Comparison of ENCODE assay signal across 26 mouse cellular contexts in genomic region chr6:86346063-86346462, GRCm38 (mm10). TPM values are rescaled to one million over a fixed set of nuclear protein-coding genes. Genes with fewer than 3 reads are reported as not detected.
DNase-seq lines count a peak whose midpoint lies in the region; ATAC-seq lines count a peak whose summit lies in the region.
"Had no signal": no experiment of that assay in that cellular context is flagged by ENCODE, and none has a peak within 500 bp of the region (broad histone marks: within the 10 kb centered on the region; RNA-seq: fewer than 3 reads in every experiment).

No protein-coding gene starts in this region.

- H3K36me3 ChIP-seq in heart, embryonic 10.5 days = no peaks in the 10 kb centered on the region
- H3K36me3 ChIP-seq in kidney, embryonic 16.5 days (ENCODE audit: insufficient read depth, low read length) = no peaks in the 10 kb centered on the region
- H3K36me3 ChIP-seq in forebrain, embryonic 11.5 days (ENCODE audit: control insufficient read depth, insufficient read depth, low read length) = no peaks in the 10 kb centered on the region
- H3K36me3 ChIP-seq: embryonic facial prominence, embryonic 12.5 days; forebrain, embryonic 12.5 days; G1E had no signal

- ATAC-seq in kidney, embryonic 16.5 days (ENCODE audit: low FRiP score, low TSS enrichment) = no peak
- no peak for ATAC-seq in forebrain, embryonic 11.5 days (replicated peaks; ENCODE audit: low FRiP score)
- ATAC-seq: activated CD4-positive, CD25-positive, alpha-beta regulatory T cell, adult 4 months; CD4-positive, CD25-positive, alpha-beta regulatory T cell, adult 4 months; forebrain, embryonic 14.5 days; forebrain, embryonic 16.5 days had no signal

- WGBS in heart, embryonic 10.5 days = 20% methylated on average over 2 of the region's 2 CpGs
- 68% methylated on average over 2 of the region's 2 CpGs for WGBS in kidney, embryonic 16.5 days
- WGBS in forebrain, embryonic 11.5 days = 82% methylated on average over 2 of the region's 2 CpGs

- peak overlapping the region; percentile 57 for H3K27ac ChIP-seq in heart, embryonic 10.5 days
- H3K27ac ChIP-seq in kidney, embryonic 16.5 days (ENCODE audit: low read length) = no peak overlapping the region
- no peak overlapping the region for H3K27ac ChIP-seq in forebrain, embryonic 11.5 days (ENCODE audit: low read depth, low read length)
- H3K27ac ChIP-seq: embryonic facial prominence, embryonic 12.5 days; forebrain, embryonic 12.5 days had no signal

- H3K4me3 ChIP-seq in heart, embryonic 10.5 days = no peak overlapping the region
- no peak overlapping the region for H3K4me3 ChIP-seq in kidney, embryonic 16.5 days (ENCODE audit: low read length)
- H3K4me3 ChIP-seq in forebrain, embryonic 11.5 days (ENCODE audit: low read depth, low read length) = no peak overlapping the region
- H3K4me3 ChIP-seq: embryonic facial prominence, embryonic 12.5 days; forebrain, embryonic 12.5 days had no signal

- no peak overlapping the region for H3K9ac ChIP-seq in kidney, embryonic 16.5 days (replicated peaks; ENCODE audit: low read length)
- no peak overlapping the region for H3K9ac ChIP-seq in forebrain, embryonic 11.5 days (ENCODE audit: low read length)
- H3K9ac ChIP-seq: embryonic facial prominence, embryonic 12.5 days; forebrain, embryonic 12.5 days had no signal

- no peaks in the 10 kb centered on the region for H3K27me3 ChIP-seq in heart, embryonic 10.5 days (ENCODE audit: insufficient read depth, poor library complexity, severe bottlenecking)
- H3K27me3 ChIP-seq in kidney, embryonic 16.5 days (ENCODE audit: insufficient read depth, low read length) = no peaks in the 10 kb centered on the region
- no peaks in the 10 kb centered on the region for H3K27me3 ChIP-seq in forebrain, embryonic 11.5 days (ENCODE audit: control insufficient read depth, insufficient read depth, low read length)
- H3K27me3 ChIP-seq: embryonic facial prominence, embryonic 12.5 days; forebrain, embryonic 12.5 days had no signal

- no peak for DNase-seq in heart, embryonic 10.5 days (ENCODE audit: low spot score)
- no peak for DNase-seq in heart, postnatal 10 days
- DNase-seq in 3T3-L1 (ENCODE audit: low read depth, low spot score) = peak; percentile 30
- DNase-seq in Muller cell, postnatal 12 days (ENCODE audit: inconsistent ontology term) = peak; percentile 73
- DNase-seq in forelimb bud, embryonic 11.5 days (ENCODE audit: low read depth, low spot score) = peak; percentile 8
- no peak for DNase-seq in frontal cortex, postnatal 10 days (ENCODE audit: low spot score in 2 of 2)
- no peak for DNase-seq in forebrain, embryonic 11.5 days (ENCODE audit: low spot score)
- DNase-seq: adrenal gland, adult 2 months; adrenal gland, postnatal 10 days; adrenal gland, postnatal 25 days; B cell, adult 2 months; cerebellum, adult 11 months; cerebellum, adult 18-20 months; cerebellum, adult 8-10 months; cerebellum, adult 9-11 months; cerebellum, postnatal 14 days; cerebellum, postnatal 36 days; embryo, embryonic 11 days had no signal

- intact Hi-C loops in heart, postnatal 10 days (cut with DNase I) = no loop called here

- no peaks in the 10 kb centered on the region for H3K9me3 ChIP-seq in heart, embryonic 10.5 days
- H3K9me3 ChIP-seq in kidney, embryonic 16.5 days (ENCODE audit: low read length) = no peaks in the 10 kb centered on the region
- H3K9me3 ChIP-seq in forebrain, embryonic 11.5 days (ENCODE audit: control insufficient read depth, low read length) = no peaks in the 10 kb centered on the region
- H3K9me3 ChIP-seq: embryonic facial prominence, embryonic 12.5 days; forebrain, embryonic 12.5 days; G1E had no signal

- peaks cover 27% of the 10 kb centered on the region for H3K4me1 ChIP-seq in heart, embryonic 10.5 days
- peaks cover 6% of the 10 kb centered on the region for H3K4me1 ChIP-seq in kidney, embryonic 16.5 days (ENCODE audit: insufficient read depth, low read length)
- H3K4me1 ChIP-seq in forebrain, embryonic 11.5 days (replicated peaks; ENCODE audit: control insufficient read depth, insufficient read depth, low read length) = no peaks in the 10 kb centered on the region; the same call in 1 of the 2 replicates

- H3K4me2 ChIP-seq in kidney, embryonic 16.5 days (replicated peaks; ENCODE audit: low read depth, low read length) = no peak overlapping the region
- no peak overlapping the region for H3K4me2 ChIP-seq in forebrain, embryonic 11.5 days (ENCODE audit: low read depth, low read length, severe bottlenecking)
- H3K4me2 ChIP-seq: embryonic facial prominence, embryonic 12.5 days; forebrain, embryonic 12.5 days had no signal

RNA-seq across cellular contexts. Expression of gene Fam136a, which starts 19.4 kb away (rescaled TPM):
- polyA plus RNA-seq in heart, embryonic 10.5 days (2016; fragmentation: Nextera tagmentation; extraction: Ambion mirVana) = 148 and 182 TPM in 2 replicates
- total RNA-seq in heart, postnatal 10 days (2021) = 10 to 100 TPM; 26.4 to 31.3 TPM
- polyA plus RNA-seq in kidney, embryonic 16.5 days (2015; fragmentation: Nextera tagmentation; extraction: Ambion mirVana) = 145 and 146 TPM in 2 replicates
- 164 and 168 TPM in 2 replicates for polyA plus RNA-seq in forebrain, embryonic 11.5 days (2014; fragmentation: Nextera tagmentation; extraction: Ambion mirVana)

RNA-seq across cellular contexts. Expression of gene Snrpg, which starts 25.0 kb away (rescaled TPM):
- polyA plus RNA-seq in heart, embryonic 10.5 days (2016; fragmentation: Nextera tagmentation; extraction: Ambion mirVana) = 410 and 487 TPM in 2 replicates
- total RNA-seq in heart, postnatal 10 days (2021) = 10 to 100 TPM; 64.9 to 74.6 TPM
- polyA plus RNA-seq in kidney, embryonic 16.5 days (2015; fragmentation: Nextera tagmentation; extraction: Ambion mirVana) = 575 and 578 TPM in 2 replicates
- 775 and 792 TPM in 2 replicates for polyA plus RNA-seq in forebrain, embryonic 11.5 days (2014; fragmentation: Nextera tagmentation; extraction: Ambion mirVana)

RNA-seq across cellular contexts. Expression of gene Pcyox1, which starts 50.9 kb away (rescaled TPM):
- polyA plus RNA-seq in heart, embryonic 10.5 days (2016; fragmentation: Nextera tagmentation; extraction: Ambion mirVana) = 55.4 and 57.8 TPM in 2 replicates
- 10 to 100 TPM; 62.8 to 70.7 TPM for total RNA-seq in heart, postnatal 10 days (2021)
- polyA plus RNA-seq in kidney, embryonic 16.5 days (2015; fragmentation: Nextera tagmentation; extraction: Ambion mirVana) = 113 and 119 TPM in 2 replicates
- 94.8 and 95.3 TPM in 2 replicates for polyA plus RNA-seq in forebrain, embryonic 11.5 days (2014; fragmentation: Nextera tagmentation; extraction: Ambion mirVana)

RNA-seq across cellular contexts. Expression of gene Tia1, which starts 58.0 kb away (rescaled TPM):
- polyA plus RNA-seq in heart, embryonic 10.5 days (2016; fragmentation: Nextera tagmentation; extraction: Ambion mirVana) = 144 and 177 TPM in 2 replicates
- 10 to 100 TPM; 43.1 to 54.0 TPM for total RNA-seq in heart, postnatal 10 days (2021)
- 187 and 221 TPM in 2 replicates for polyA plus RNA-seq in kidney, embryonic 16.5 days (2015; fragmentation: Nextera tagmentation; extraction: Ambion mirVana)
- polyA plus RNA-seq in forebrain, embryonic 11.5 days (2014; fragmentation: Nextera tagmentation; extraction: Ambion mirVana) = 271 and 307 TPM in 2 replicates

Comparison
In these comparisons a context has a peak if more than half of its experiments do, and no peak if none do; other contexts are left out.
1. DNase-seq: peak in 3T3-L1 (single experiment), Muller cell, postnatal 12 days (single experiment) and forelimb bud, embryonic 11.5 days (single experiment); none in heart, embryonic 10.5 days (single experiment), heart, postnatal 10 days (0 of 2), frontal cortex, postnatal 10 days (0 of 2) and forebrain, embryonic 11.5 days (single experiment).